Mouse (Mus musculus): Measurements from ENCODE around the gene Arf6. TPM values are rescaled to one million over a fixed set of nuclear protein-coding genes. Genes with fewer than 3 reads are reported as not detected.
A peak's percentile ranks its signal among the peaks of the same experiment; 100 is the strongest.

Arf6 gene
- 86.3 and 92.5 TPM in 2 replicates for polyA plus RNA-seq (2015; fragmentation: Nextera tagmentation; extraction: Ambion mirVana)

GRCm38 (mm10) chr12:69371854-69372671 lies at the start of gene Arf6, which contains the start of gene Gm9887:
Arf6 (plus strand) TSS chr12:69372150.
Gm9887 (minus strand) TSS chr12:69372458.
- Histone ChIP-seq H3K4me2 (replicated peaks; ENCODE audit: low read depth, low read length) (peak within 1 kb of the TSS; percentile 81), H3K27ac (ENCODE audit: low read length) (peak within 1 kb of the TSS; percentile 99), H3K9me3 (ENCODE audit: low read length) (no peaks in the 10 kb centered on the region), H3K27me3 (replicated peaks; ENCODE audit: insufficient read depth, low read length) (no peaks in the 10 kb centered on the region), H3K9ac (replicated peaks; ENCODE audit: low read depth) (peak within 1 kb of the TSS; percentile 99), H3K4me1 (ENCODE audit: insufficient read depth, low read depth, low read length) (no peaks in the 10 kb centered on the region; the same call in 1 of the 2 replicates), H3K4me3 (ENCODE audit: low read depth, low read length) (peak within 1 kb of the TSS; percentile 100), H3K36me3 (ENCODE audit: insufficient read depth, low read length) (no peaks in the 10 kb centered on the region)
- DNase-seq (ENCODE audit: low spot score) (peak; percentile 98), ATAC-seq (peak; percentile 96)
- TF ChIP-seq CTCF (IDR thresholded peaks at IDR 0.05) = no peak
- TF ChIP-seq EP300 (IDR thresholded peaks at IDR 0.05) = no peak
- WGBS = 0% methylated on average over 51 of the region's 121 CpGs

DNA sequence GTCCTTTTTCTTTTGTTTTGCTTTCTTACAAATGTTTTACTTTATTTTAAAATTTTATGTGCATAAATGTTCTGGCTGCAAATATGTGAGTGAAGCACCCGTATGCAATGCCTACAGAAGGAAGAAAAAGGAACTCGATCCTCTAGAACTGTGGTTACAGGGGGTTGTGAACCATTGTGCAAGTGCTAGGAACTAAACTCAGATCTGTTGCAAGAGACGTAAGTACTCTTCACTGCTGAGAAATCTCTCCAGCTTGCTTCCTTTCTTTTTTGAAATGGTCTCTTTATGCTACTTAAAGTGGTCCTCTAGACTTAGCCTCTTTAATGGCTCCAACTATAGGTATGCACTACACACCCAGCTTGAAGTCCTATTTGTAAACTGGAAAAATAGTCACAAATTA lies 40.8 kb upstream of the Arf6 start:
- no peaks in the 10 kb centered on the region for H3K9me3 ChIP-seq (ENCODE audit: low read length)
- no peaks in the 10 kb centered on the region for H3K4me1 ChIP-seq (ENCODE audit: insufficient read depth, low read depth, low read length)
- DNase-seq (ENCODE audit: low spot score) (peak; percentile 88), ATAC-seq (peak; percentile 90)
- 58% methylated on average over 3 of the region's 3 CpGs for WGBS
- H3K4me2 ChIP-seq (replicated peaks; ENCODE audit: low read depth, low read length) = no peak overlapping the region
- H3K27ac ChIP-seq (ENCODE audit: low read length) = no peak overlapping the region
- no peaks in the 10 kb centered on the region for H3K27me3 ChIP-seq (replicated peaks; ENCODE audit: insufficient read depth, low read length)
- no peak overlapping the region for H3K4me3 ChIP-seq (ENCODE audit: low read depth, low read length)
- peaks cover 15% of the 10 kb centered on the region; the same call in 1 of the 2 replicates for H3K36me3 ChIP-seq (ENCODE audit: insufficient read depth, low read length)
- TF ChIP-seq EP300 (IDR thresholded peaks at IDR 0.05) (peak; percentile 68), CTCF (IDR thresholded peaks at IDR 0.05) (no peak)
- no peak overlapping the region for H3K9ac ChIP-seq (replicated peaks; ENCODE audit: low read depth)

DNA sequence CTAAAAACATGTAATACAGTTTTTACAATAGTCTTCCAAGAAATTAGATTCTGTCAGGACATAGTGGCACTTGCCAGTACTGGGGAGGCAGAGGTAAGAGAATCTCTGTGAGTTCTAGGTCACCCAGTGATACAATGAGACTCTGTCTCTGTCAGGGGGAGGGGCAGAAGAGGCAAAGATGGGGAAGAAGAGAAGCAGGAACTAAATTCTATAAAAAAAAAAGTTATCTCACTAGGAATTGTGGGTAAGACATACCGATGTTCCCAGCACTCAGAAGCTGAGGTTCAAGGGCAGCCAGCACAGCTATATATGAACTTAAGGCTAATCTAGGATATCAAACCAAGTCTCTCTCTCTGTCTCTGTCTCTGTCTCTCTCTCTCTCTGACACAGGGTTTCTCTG lies 39.8 kb upstream of the Arf6 start:
- Histone ChIP-seq H3K4me2 (replicated peaks; ENCODE audit: low read depth, low read length) (no peak overlapping the region), H3K27ac (ENCODE audit: low read length) (no peak overlapping the region; the same call in 1 of the 2 replicates), H3K4me3 (ENCODE audit: low read depth, low read length) (no peak overlapping the region), H3K9me3 (ENCODE audit: low read length) (no peaks in the 10 kb centered on the region), H3K9ac (replicated peaks; ENCODE audit: low read depth) (no peak overlapping the region), H3K36me3 (ENCODE audit: insufficient read depth, low read length) (peaks cover 15% of the 10 kb centered on the region; the same call in 1 of the 2 replicates), H3K27me3 (replicated peaks; ENCODE audit: insufficient read depth, low read length) (no peaks in the 10 kb centered on the region), H3K4me1 (ENCODE audit: insufficient read depth, low read depth, low read length) (no peaks in the 10 kb centered on the region)
- TF ChIP-seq EP300 (IDR thresholded peaks at IDR 0.05) (no peak), CTCF (IDR thresholded peaks at IDR 0.05) (no peak)
- no peak for DNase-seq (ENCODE audit: low spot score)
- ATAC-seq = no peak
- 70% methylated on average over 1 of the region's 1 CpGs for whole genome bisulfite sequencing

- peak; percentile 62 for DNase-seq (ENCODE audit: low spot score)
- WGBS = 86% methylated on average over 2 of the region's 2 CpGs
These were observed 38.4 kb upstream of the Arf6 start for GRCm38 (mm10) chr12:69333547-69333946.

GRCm38 (mm10) chr12:69349928-69350327 lies 22.0 kb upstream of the Arf6 start:
- peaks cover 16% of the 10 kb centered on the region; the same call in 1 of the 2 replicates for H3K36me3 ChIP-seq (ENCODE audit: insufficient read depth, low read length)
- no peak for TF ChIP-seq EP300 (IDR thresholded peaks at IDR 0.05)
- no peak for TF ChIP-seq CTCF (IDR thresholded peaks at IDR 0.05)
- 84% methylated on average over 2 of the region's 2 CpGs for WGBS

More at GRCm38 (mm10) chr12:69333547-69333946, 38.4 kb upstream of the Arf6 start:
- H3K27ac ChIP-seq (ENCODE audit: low read length) = no peak overlapping the region
- H3K4me1 ChIP-seq (ENCODE audit: insufficient read depth, low read depth, low read length) = no peaks in the 10 kb centered on the region
- no peak overlapping the region for H3K9ac ChIP-seq (replicated peaks; ENCODE audit: low read depth)
- no peak for ATAC-seq
- peak; percentile 71 for TF ChIP-seq CTCF (IDR thresholded peaks at IDR 0.05)
- no peak for TF ChIP-seq EP300 (IDR thresholded peaks at IDR 0.05)
- H3K4me3 ChIP-seq (ENCODE audit: low read depth, low read length) = no peak overlapping the region
- no peaks in the 10 kb centered on the region for H3K27me3 ChIP-seq (replicated peaks; ENCODE audit: insufficient read depth, low read length)
- H3K4me2 ChIP-seq (replicated peaks; ENCODE audit: low read depth, low read length) = no peak overlapping the region
- H3K9me3 ChIP-seq (ENCODE audit: low read length) = no peaks in the 10 kb centered on the region
- H3K36me3 ChIP-seq (ENCODE audit: insufficient read depth, low read length) = peaks cover 19% of the 10 kb centered on the region; the same call in 1 of the 2 replicates

DNA sequence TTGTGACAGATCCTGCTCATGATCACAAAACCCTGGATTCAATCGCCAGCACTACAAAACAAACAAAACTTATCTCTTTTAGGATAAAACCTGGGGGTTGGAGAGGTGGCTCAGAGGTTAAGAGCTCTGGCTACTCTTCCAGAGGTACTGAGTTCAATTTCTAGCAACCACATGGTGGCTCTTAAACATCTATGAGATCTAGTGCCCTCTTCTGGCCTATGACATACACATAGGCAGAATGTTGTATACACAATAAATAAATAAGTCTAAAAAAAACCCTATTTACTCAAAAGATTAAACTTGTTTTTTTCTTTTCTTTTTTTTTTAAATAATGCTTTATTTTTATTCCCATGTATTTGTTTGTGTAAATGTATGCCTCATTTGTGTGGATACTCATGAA lies 20.3 kb upstream of the Arf6 start:
- Histone ChIP-seq H3K4me1 (ENCODE audit: insufficient read depth, low read depth, low read length) (no peaks in the 10 kb centered on the region), H3K9ac (replicated peaks; ENCODE audit: low read depth) (no peak overlapping the region), H3K4me3 (ENCODE audit: low read depth, low read length) (no peak overlapping the region), H3K4me2 (replicated peaks; ENCODE audit: low read depth, low read length) (no peak overlapping the region), H3K36me3 (ENCODE audit: insufficient read depth, low read length) (peaks cover 7% of the 10 kb centered on the region; the same call in 1 of the 2 replicates), H3K27ac (ENCODE audit: low read length) (no peak overlapping the region), H3K27me3 (replicated peaks; ENCODE audit: insufficient read depth, low read length) (no peaks in the 10 kb centered on the region), H3K9me3 (ENCODE audit: low read length) (no peaks in the 10 kb centered on the region)
- 79% methylated on average over 1 of the region's 1 CpGs for WGBS
- ATAC-seq = no peak
- DNase-seq (ENCODE audit: low spot score) = peak; percentile 28
- TF ChIP-seq CTCF (IDR thresholded peaks at IDR 0.05) (peak; percentile 26), EP300 (IDR thresholded peaks at IDR 0.05) (no peak)

More at GRCm38 (mm10) chr12:69349928-69350327, 22.0 kb upstream of the Arf6 start:
- no peak overlapping the region for H3K4me2 ChIP-seq (replicated peaks; ENCODE audit: low read depth, low read length)
- H3K4me3 ChIP-seq (ENCODE audit: low read depth, low read length) = no peak overlapping the region
- H3K27ac ChIP-seq (ENCODE audit: low read length) = no peak overlapping the region
- no peak overlapping the region for H3K9ac ChIP-seq (replicated peaks; ENCODE audit: low read depth)
- H3K27me3 ChIP-seq (replicated peaks; ENCODE audit: insufficient read depth, low read length) = no peaks in the 10 kb centered on the region
- H3K4me1 ChIP-seq (ENCODE audit: insufficient read depth, low read depth, low read length) = no peaks in the 10 kb centered on the region
- DNase-seq (ENCODE audit: low spot score) = no peak
- no peaks in the 10 kb centered on the region for H3K9me3 ChIP-seq (ENCODE audit: low read length)
- ATAC-seq = no peak
